Mouse (Mus musculus) heart, embryonic 15.5 days (tissue): ENCODE measurements around the gene Gaa. TPM values are rescaled to one million over a fixed set of nuclear protein-coding genes. Genes with fewer than 3 reads are reported as not detected.

Source experiments
- ATAC-seq: fragments of 200-750 bp; cut with Nextera tagmentation; replicated peaks from 2 replicates; pipeline ENCODE4 v1.8.0; 2017; ENCODE audit warnings: low read depth, moderate TSS enrichment; ENCODE audit not compliant: insufficient number of reproducible peaks, insufficient read depth, low FRiP score
- H3K27ac ChIP-seq: fragments of 300-500 bp; sonication (generic); 2 replicates; pipeline ENCODE4 v1.5.1; 2015; ENCODE audit warnings: mild to moderate bottlenecking, inconsistent platforms
- H3K27me3 ChIP-seq: fragments of 300-500 bp; sonication (generic); 2 replicates; pipeline ENCODE4 v1.6.1; 2015; ENCODE audit warnings: inconsistent platforms
- H3K36me3 ChIP-seq: fragments of 300-500 bp; sonication (generic); 2 replicates; pipeline ENCODE4 v1.6.1; 2015; ENCODE audit warnings: mild to moderate bottlenecking, inconsistent platforms
- H3K4me1 ChIP-seq: fragments of 300-500 bp; sonication (generic); replicated peaks from 2 replicates; pipeline ENCODE4 v1.6.1; 2015; ENCODE audit warnings: inconsistent platforms
- H3K4me2 ChIP-seq: fragments of 300-500 bp; sonication (generic); 2 replicates; pipeline ENCODE4 v1.6.1; 2015; ENCODE audit warnings: inconsistent platforms, mild to moderate bottlenecking, moderate library complexity
- H3K4me3 ChIP-seq: fragments of 300-500 bp; sonication (generic); 2 replicates; pipeline ENCODE4 v1.5.1; 2015; ENCODE audit warnings: mild to moderate bottlenecking, inconsistent platforms
- H3K9ac ChIP-seq: fragments of 300-500 bp; sonication (generic); 2 replicates; pipeline ENCODE4 v1.6.1; 2015; ENCODE audit warnings: mild to moderate bottlenecking, inconsistent platforms
- H3K9me3 ChIP-seq: fragments of 300-500 bp; sonication (generic); replicated peaks from 2 replicates; pipeline ENCODE4 v1.6.1; 2016; ENCODE audit warnings: inconsistent platforms
- WGBS: fragments of 180-500 bp; shearing (Covaris S2); methylation state at CpG from one replicate; pipeline ENCODE4 v1.1.7; 2015; ENCODE audit warnings: mixed read lengths; 5-methylcytosine and 5-hydroxymethylcytosine counted together
- polyA plus RNA-seq: library from polyadenylated mRNA; unstranded; fragments of >200 nt; fragmentation: Nextera tagmentation; extraction: Ambion mirVana; gene quantifications from 2 replicates; pipeline ENCODE4 v1.2.1, GENCODE M21; 2015

Gene Gaa
- polyA plus RNA-seq, 1 experiment from 2014 or later: 74.7 TPM

GRCm38 (mm10) chr11:119306762-119307657 is 39.3 kb downstream of the Gaa start:
- WGBS: 41% methylated on average over 13 of the region's 13 CpGs
- no peaks in the 10 kb centered on the region for H3K36me3 ChIP-seq
- peak overlapping the region; percentile 81 for H3K27ac ChIP-seq
- no peak overlapping the region for H3K9ac ChIP-seq
- H3K4me1 ChIP-seq: peaks cover 26% of the 10 kb centered on the region
- H3K4me3 ChIP-seq: no peak overlapping the region
- ATAC-seq: peak; percentile 33; the same call in 1 of the 2 replicates
- H3K9me3 ChIP-seq: no peaks in the 10 kb centered on the region
- peaks cover 17% of the 10 kb centered on the region for H3K27me3 ChIP-seq
- H3K4me2 ChIP-seq: 0 out of 2 replicates have a peak overlapping the region, but pooled peaks have one; percentile 6

GRCm38 (mm10) chr11:119307658-119307867 is 39.9 kb downstream of the Gaa start, which contains the start of gene Card14:
Gene Card14, plus strand, starts transcription at chr11:119307768.
- Histone ChIP-seq H3K36me3 (no peaks in the 10 kb centered on the region), H3K27ac (peak within 1 kb of the TSS; percentile 81), H3K9me3 (no peaks in the 10 kb centered on the region), H3K4me1 (peaks cover 26% of the 10 kb centered on the region), H3K4me3 (no peak within 1 kb of the TSS), H3K9ac (no peak within 1 kb of the TSS), H3K4me2 (0 out of 2 replicates have a peak within 1 kb of the TSS, but pooled peaks have one; percentile 6), H3K27me3 (peaks cover 17% of the 10 kb centered on the region)
- 51% methylated on average over 1 of the region's 1 CpGs for WGBS
- no peak for ATAC-seq

- Histone ChIP-seq H3K9me3 (no peaks in the 10 kb centered on the region), H3K4me1 (peaks cover 26% of the 10 kb centered on the region), H3K9ac (no peak overlapping the region), H3K4me2 (no peak overlapping the region), H3K4me3 (no peak overlapping the region), H3K27ac (peak overlapping the region; percentile 81), H3K36me3 (no peaks in the 10 kb centered on the region), H3K27me3 (peaks cover 17% of the 10 kb centered on the region)
- whole genome bisulfite sequencing: 27% methylated on average over 11 of the region's 11 CpGs
- ATAC-seq: no peak
Measured at GRCm38 (mm10) chr11:119307916-119308315, 40.2 kb downstream of the Gaa start.

GRCm38 (mm10) chr11:119310621-119311020 is 42.9 kb downstream of the Gaa start:
- no peak overlapping the region for H3K9ac ChIP-seq
- H3K36me3 ChIP-seq: no peaks in the 10 kb centered on the region
- H3K4me1 ChIP-seq: peaks cover 23% of the 10 kb centered on the region
- 24% methylated on average over 10 of the region's 10 CpGs for WGBS
- no peak for ATAC-seq
- H3K4me2 ChIP-seq: no peak overlapping the region
- H3K27ac ChIP-seq: no peak overlapping the region
- peaks cover 13% of the 10 kb centered on the region for H3K27me3 ChIP-seq
- no peaks in the 10 kb centered on the region for H3K9me3 ChIP-seq
- no peak overlapping the region for H3K4me3 ChIP-seq

GRCm38 (mm10) chr11:119314252-119314936 is 46.7 kb downstream of the Gaa start:
- 70% methylated on average over 17 of the region's 17 CpGs for WGBS

GRCm38 (mm10) chr11:119316720-119317119 is 49.0 kb downstream of the Gaa start:
- WGBS: 82% methylated on average over 4 of the region's 4 CpGs
- no peaks in the 10 kb centered on the region for H3K9me3 ChIP-seq
- H3K4me3 ChIP-seq: no peak overlapping the region
- H3K9ac ChIP-seq: no peak overlapping the region
- no peaks in the 10 kb centered on the region for H3K27me3 ChIP-seq
- no peaks in the 10 kb centered on the region for H3K36me3 ChIP-seq
- no peak overlapping the region for H3K4me2 ChIP-seq
- H3K4me1 ChIP-seq: no peaks in the 10 kb centered on the region
- H3K27ac ChIP-seq: no peak overlapping the region
- ATAC-seq: no peak

More at GRCm38 (mm10) chr11:119314252-119314936, 46.7 kb downstream of the Gaa start:
- no peak overlapping the region for H3K9ac ChIP-seq
- peaks cover 13% of the 10 kb centered on the region for H3K27me3 ChIP-seq
- H3K4me3 ChIP-seq: no peak overlapping the region
- no peaks in the 10 kb centered on the region for H3K4me1 ChIP-seq
- no peaks in the 10 kb centered on the region for H3K9me3 ChIP-seq
- H3K27ac ChIP-seq: no peak overlapping the region
- H3K36me3 ChIP-seq: no peaks in the 10 kb centered on the region
- no peak overlapping the region for H3K4me2 ChIP-seq
- no peak for ATAC-seq

- 73% methylated on average over 13 of the region's 13 CpGs for WGBS
- Histone ChIP-seq H3K36me3 (no peaks in the 10 kb centered on the region), H3K4me3 (no peak overlapping the region), H3K27ac (no peak overlapping the region), H3K9ac (no peak overlapping the region), H3K27me3 (0 out of 2 replicates have a peak, but pooled peaks cover 4% of the 10 kb centered on the region), H3K9me3 (no peaks in the 10 kb centered on the region), H3K4me1 (no peaks in the 10 kb centered on the region), H3K4me2 (no peak overlapping the region)
- no peak for ATAC-seq
Measured at GRCm38 (mm10) chr11:119322521-119322920, 54.8 kb downstream of the Gaa start.

GRCm38 (mm10) chr11:119325068-119325467 is 57.4 kb downstream of the Gaa start:
- WGBS: 75% methylated on average over 1 of the region's 1 CpGs
- Histone ChIP-seq H3K9ac (no peak overlapping the region), H3K27ac (no peak overlapping the region), H3K36me3 (no peaks in the 10 kb centered on the region), H3K9me3 (no peaks in the 10 kb centered on the region), H3K4me1 (no peaks in the 10 kb centered on the region), H3K4me2 (no peak overlapping the region), H3K4me3 (no peak overlapping the region), H3K27me3 (peaks cover 4% of the 10 kb centered on the region; the same call in 1 of the 2 replicates)
- ATAC-seq: no peak

- Histone ChIP-seq H3K27me3 (peaks cover 12% of the 10 kb centered on the region), H3K27ac (no peak overlapping the region), H3K36me3 (no peaks in the 10 kb centered on the region), H3K9ac (no peak overlapping the region), H3K4me3 (no peak overlapping the region), H3K4me2 (no peak overlapping the region), H3K4me1 (no peaks in the 10 kb centered on the region), H3K9me3 (no peaks in the 10 kb centered on the region)
- WGBS: 66% methylated on average over 4 of the region's 4 CpGs
- ATAC-seq: no peak
Measured at GRCm38 (mm10) chr11:119330592-119330991, 62.9 kb downstream of the Gaa start.

GRCm38 (mm10) chr11:119331970-119332369 is 64.3 kb downstream of the Gaa start:
- Histone ChIP-seq H3K36me3 (no peaks in the 10 kb centered on the region), H3K4me3 (no peak overlapping the region), H3K4me1 (no peaks in the 10 kb centered on the region), H3K9ac (no peak overlapping the region), H3K27me3 (peaks cover 12% of the 10 kb centered on the region), H3K9me3 (no peaks in the 10 kb centered on the region), H3K27ac (no peak overlapping the region), H3K4me2 (no peak overlapping the region)
- ATAC-seq: no peak
- 36% methylated on average over 3 of the region's 3 CpGs for WGBS
